Mouse (Mus musculus) bone marrow, adult 2 months (tissue): ENCODE results near the gene Gm10300. TPM values are rescaled to one million over a fixed set of nuclear protein-coding genes. Genes with fewer than 3 reads are reported as not detected.
A peak's percentile ranks its signal among the peaks of the same experiment; 100 is the strongest.

ENCODE experiments used
- H3K27ac ChIP-seq: fragments of 200-500 bp; 2 replicates; pipeline ENCODE4 v1.5.1; 2012; ENCODE audit warnings: low read depth, mild to moderate bottlenecking, control low read depth, inconsistent platforms, low read length; ENCODE audit not compliant: control insufficient read depth, poor library complexity, insufficient read depth
- H3K4me1 ChIP-seq: fragments of 200-500 bp; 2 replicates; pipeline ENCODE4 v1.6.1; 2011; ENCODE audit warnings: low read length; ENCODE audit not compliant: control insufficient read depth, insufficient read depth
- H3K4me3 ChIP-seq: fragments of 200-500 bp; replicated peaks from 2 replicates; pipeline ENCODE3; 2011; ENCODE audit warnings: mild to moderate bottlenecking, low read depth, low read length, control low read depth; ENCODE audit not compliant: control insufficient read depth
- CTCF ChIP-seq: fragments of 200-500 bp; IDR thresholded peaks from 2 replicates; pipeline ENCODE4 v1.5.1; 2011; ENCODE audit warnings: low read length, control low read depth; ENCODE audit not compliant: control insufficient read depth, insufficient read depth
- POLR2A ChIP-seq: fragments of 200-500 bp; IDR thresholded peaks from 2 replicates; pipeline ENCODE4 v1.6.1; 2011; ENCODE audit warnings: low read depth, mild to moderate bottlenecking, control low read depth, low read length, borderline replicate concordance; ENCODE audit not compliant: control insufficient read depth
- WGBS: fragments of 180-500 bp; shearing (Covaris S2); methylation state at CpG from one replicate; pipeline ENCODE4 v1.1.7; 2018; 5-methylcytosine and 5-hydroxymethylcytosine counted together
- polyA plus RNA-seq: library from polyadenylated mRNA; stranded (reverse); fragments of >200 nt; gene quantifications from 2 replicates; pipeline ENCODE4 v1.2.4, GENCODE M21; 2011; ENCODE audit warnings: low replicate concordance; ENCODE audit not compliant: missing spikeins, insufficient read depth, insufficient read length

Gm10300 gene
- polyA plus RNA-seq, 1 experiment, result 0.65 TPM

GRCm38 (mm10) chr4:132062289-132062688 lies 12.2 kb upstream of the Gm10300 start:
- TF ChIP-seq CTCF (no peak), POLR2A (no peak)
- peaks cover 10% of the 10 kb centered on the region for H3K4me1 ChIP-seq
- no peak overlapping the region for H3K27ac ChIP-seq
- H3K4me3 ChIP-seq, result no peak overlapping the region
- WGBS, result 90% methylated on average over 8 of the region's 8 CpGs

- Histone ChIP-seq H3K27ac (peak overlapping the region; percentile 28), H3K4me3 (no peak overlapping the region), H3K4me1 (peaks cover 8% of the 10 kb centered on the region)
- no peak for TF ChIP-seq CTCF
- TF ChIP-seq POLR2A, result no peak
- WGBS, result 70% methylated on average over 17 of the region's 17 CpGs
Measured at GRCm38 (mm10) chr4:132062934-132063884, 11.3 kb upstream of the Gm10300 start.

- peaks cover 7% of the 10 kb centered on the region for H3K4me1 ChIP-seq
- H3K27ac ChIP-seq, result no peak overlapping the region
- no peak overlapping the region for H3K4me3 ChIP-seq
- no peak for TF ChIP-seq CTCF
- WGBS, result 81% methylated on average over 5 of the region's 5 CpGs
Measured at GRCm38 (mm10) chr4:132064550-132064949, 9.9 kb upstream of the Gm10300 start.

- Histone ChIP-seq H3K27ac (no peak overlapping the region), H3K4me1 (peaks cover 8% of the 10 kb centered on the region), H3K4me3 (no peak overlapping the region)
- WGBS, result 16% methylated on average over 3 of the region's 3 CpGs
- TF ChIP-seq POLR2A (no peak), CTCF (no peak)
Measured at GRCm38 (mm10) chr4:132065578-132065977, 8.9 kb upstream of the Gm10300 start.

GRCm38 (mm10) chr4:132066101-132066773 lies 8.3 kb upstream of the Gm10300 start:
- whole genome bisulfite sequencing, result 52% methylated on average over 10 of the region's 10 CpGs
- Histone ChIP-seq H3K4me1 (peaks cover 5% of the 10 kb centered on the region), H3K4me3 (no peak overlapping the region), H3K27ac (peak overlapping the region; percentile 12)
- no peak for TF ChIP-seq CTCF
- no peak for TF ChIP-seq POLR2A

GRCm38 (mm10) chr4:132067112-132067937 lies 7.2 kb upstream of the Gm10300 start:
- no peak for TF ChIP-seq POLR2A
- TF ChIP-seq CTCF, result no peak
- Histone ChIP-seq H3K4me1 (peaks cover 5% of the 10 kb centered on the region), H3K27ac (peak overlapping the region; percentile 14; the same call in 1 of the 2 replicates), H3K4me3 (no peak overlapping the region)
- WGBS, result 79% methylated on average over 14 of the region's 14 CpGs

- TF ChIP-seq POLR2A, result no peak
- no peak for TF ChIP-seq CTCF
- 58% methylated on average over 2 of the region's 2 CpGs for WGBS
- Histone ChIP-seq H3K27ac (peak overlapping the region; percentile 14; the same call in 1 of the 2 replicates), H3K4me3 (no peak overlapping the region), H3K4me1 (peaks cover 5% of the 10 kb centered on the region)
Measured at GRCm38 (mm10) chr4:132067938-132068235, 6.6 kb upstream of the Gm10300 start.

- Histone ChIP-seq H3K4me3 (no peak overlapping the region), H3K4me1 (peaks cover 4% of the 10 kb centered on the region; the same call in 1 of the 2 replicates), H3K27ac (no peak overlapping the region)
- WGBS, result 91% methylated on average over 2 of the region's 2 CpGs
- TF ChIP-seq POLR2A (no peak), CTCF (no peak)
Measured at GRCm38 (mm10) chr4:132071674-132072073, 2.8 kb upstream of the Gm10300 start.
